Mouse (Mus musculus) intestine, embryonic 16.5 days (tissue): ENCODE data around the gene Basp1. TPM values are rescaled to one million over a fixed set of nuclear protein-coding genes. Genes with fewer than 3 reads are reported as not detected.

Experiments
- ATAC-seq: fragments of 200-750 bp; cut with Nextera tagmentation; 2 replicates; pipeline ENCODE4 v1.8.0; 2017; ENCODE audit warnings: moderate TSS enrichment, moderate library complexity
- H3K27ac ChIP-seq: fragments of 300-500 bp; sonication (generic); 2 replicates; pipeline ENCODE4 v1.5.1; 2014; ENCODE audit warnings: mild to moderate bottlenecking, low read length
- H3K27me3 ChIP-seq: fragments of 300-500 bp; sonication (generic); replicated peaks from 2 replicates; pipeline ENCODE4 v1.6.1; 2014; ENCODE audit warnings: low read length, control low read depth, mixed read lengths; ENCODE audit not compliant: control insufficient read depth, insufficient read depth
- H3K36me3 ChIP-seq: fragments of 300-500 bp; sonication (generic); 2 replicates; pipeline ENCODE4 v1.6.1; 2014; ENCODE audit warnings: low read length, control low read depth; ENCODE audit not compliant: control insufficient read depth, insufficient read depth
- H3K4me1 ChIP-seq: fragments of 300-500 bp; sonication (generic); 2 replicates; pipeline ENCODE4 v1.6.1; 2014; ENCODE audit warnings: low read length, control low read depth, mixed read lengths; ENCODE audit not compliant: control insufficient read depth, insufficient read depth
- H3K4me2 ChIP-seq: fragments of 300-500 bp; sonication (generic); 2 replicates; pipeline ENCODE4 v1.6.1; 2014; ENCODE audit warnings: low read depth, low read length, control low read depth
- H3K4me3 ChIP-seq: fragments of 300-500 bp; sonication (generic); 2 replicates; pipeline ENCODE4 v1.5.1; 2014; ENCODE audit warnings: mild to moderate bottlenecking, low read length
- H3K9ac ChIP-seq: fragments of 300-500 bp; sonication (generic); 2 replicates; pipeline ENCODE4 v1.6.1; 2014; ENCODE audit warnings: low read depth, low read length
- H3K9me3 ChIP-seq: fragments of 300-500 bp; sonication (generic); 2 replicates; pipeline ENCODE4 v1.6.1; 2016; ENCODE audit warnings: low read length, control low read depth; ENCODE audit not compliant: control insufficient read depth
- WGBS: fragments of 180-500 bp; shearing (Covaris S2); extraction: QIAGEN DNeasy Blood & Tissue Kit; methylation state at CpG from one replicate; pipeline ENCODE4 v1.1.7; 2014; 5-methylcytosine and 5-hydroxymethylcytosine counted together
- polyA plus RNA-seq: library from polyadenylated mRNA; unstranded; fragments of >200 nt; fragmentation: Nextera tagmentation; extraction: Ambion mirVana; gene quantifications from 2 replicates; pipeline ENCODE4 v1.2.1, GENCODE M21; 2015

Basp1 gene
- polyA plus RNA-seq, 1 experiment from 2014 or later, result 6.5 TPM

DNA sequence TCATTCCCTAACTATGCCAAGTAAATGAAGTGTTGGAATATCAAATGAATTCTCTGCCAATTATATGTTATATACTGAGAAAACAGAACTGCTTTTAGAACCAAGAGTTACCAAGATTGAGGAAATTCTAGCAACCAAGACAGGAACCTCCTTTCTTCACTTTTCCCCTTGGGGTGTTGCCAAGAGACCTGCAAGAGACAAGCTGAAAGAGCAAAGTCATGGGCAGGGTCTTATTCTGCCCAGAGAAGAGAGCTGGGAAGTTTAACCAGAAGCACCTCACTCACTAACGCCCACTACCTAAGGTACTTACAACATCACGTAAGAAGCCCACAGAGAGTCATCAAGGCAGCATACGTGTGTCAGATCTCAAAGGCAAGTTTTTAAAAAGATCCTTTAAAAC is 91.5 kb downstream of the Basp1 start:
- 92% methylated on average over 3 of the region's 3 CpGs for WGBS

DNA sequence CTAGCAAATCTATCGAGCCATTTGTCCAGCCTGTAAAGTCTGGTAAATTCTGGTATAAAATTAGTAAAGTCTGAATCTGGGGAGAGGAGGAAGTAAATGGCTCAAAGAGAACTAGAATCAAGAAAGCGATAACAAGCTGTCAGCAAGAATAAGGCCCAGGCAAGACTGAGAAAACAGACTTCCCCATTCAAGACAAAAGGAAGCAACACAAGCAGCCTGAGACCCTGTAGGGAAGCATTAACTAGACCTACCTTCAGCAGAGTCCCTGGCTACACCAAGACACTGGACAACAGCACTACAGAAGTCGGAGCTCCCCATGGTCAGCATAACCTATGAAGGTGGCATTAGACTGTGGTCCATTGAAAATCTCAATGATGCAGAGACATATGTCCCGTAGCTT is 91.9 kb downstream of the Basp1 start:
- Histone ChIP-seq H3K27me3 (no peaks in the 10 kb centered on the region), H3K4me2 (no peak overlapping the region), H3K9ac (no peak overlapping the region), H3K36me3 (no peaks in the 10 kb centered on the region), H3K4me3 (no peak overlapping the region), H3K9me3 (no peaks in the 10 kb centered on the region), H3K27ac (no peak overlapping the region), H3K4me1 (no peaks in the 10 kb centered on the region)
- 90% methylated on average over 4 of the region's 4 CpGs for WGBS
- no peak for ATAC-seq

More for the DNA sequence above, 91.5 kb downstream of the Basp1 start:
- Histone ChIP-seq H3K36me3 (no peaks in the 10 kb centered on the region), H3K27ac (no peak overlapping the region), H3K9me3 (no peaks in the 10 kb centered on the region), H3K27me3 (no peaks in the 10 kb centered on the region), H3K4me1 (no peaks in the 10 kb centered on the region), H3K9ac (no peak overlapping the region), H3K4me3 (no peak overlapping the region), H3K4me2 (no peak overlapping the region)
- ATAC-seq, result no peak

DNA sequence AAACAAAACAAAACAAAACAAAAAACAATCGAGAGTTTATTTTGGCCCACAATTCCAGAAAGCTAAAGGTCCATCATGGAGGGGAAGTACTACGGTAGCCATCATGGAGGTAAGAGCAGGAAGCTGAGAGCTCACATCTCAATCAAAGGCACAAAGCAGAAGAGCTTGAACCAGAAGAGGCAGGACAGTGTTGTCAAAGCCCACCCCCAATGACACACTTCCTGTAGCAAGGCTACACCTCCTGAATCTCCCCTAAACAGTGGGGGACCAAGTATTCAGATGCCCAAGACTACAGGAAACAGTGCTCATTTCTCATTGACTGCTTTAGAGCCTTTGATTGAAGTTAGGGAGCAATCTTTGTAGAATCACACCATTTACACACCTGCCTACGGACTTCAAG is 99.1 kb downstream of the Basp1 start:
- H3K4me2 ChIP-seq, result no peak overlapping the region
- 89% methylated on average over 3 of the region's 3 CpGs for WGBS
- no peaks in the 10 kb centered on the region for H3K4me1 ChIP-seq
- no peaks in the 10 kb centered on the region for H3K9me3 ChIP-seq
- no peak overlapping the region for H3K4me3 ChIP-seq
- H3K9ac ChIP-seq, result no peak overlapping the region
- no peak overlapping the region for H3K27ac ChIP-seq
- H3K36me3 ChIP-seq, result no peaks in the 10 kb centered on the region
- no peaks in the 10 kb centered on the region for H3K27me3 ChIP-seq
- no peak for ATAC-seq

Other genes starting within 250 kb of the Basp1 start
- gene Myo10, start 208.8 kb upstream of the Basp1 start, polyA plus RNA-seq, result 17.7 and 19.2 TPM in 2 replicates